Mouse (Mus musculus) stomach, postnatal 0 days (tissue): Measurements from ENCODE around the gene Cyb561d2.

Experiments
- CTCF ChIP-seq: IDR thresholded peaks from 2 replicates; pipeline ENCODE4 v1.5.1; 2016; ENCODE audit warnings: antibody characterized with exemption, low read depth, mild to moderate bottlenecking, moderate library complexity
- EP300 ChIP-seq: optimal IDR thresholded peaks from 2 replicates; pipeline ENCODE3; 2016; ENCODE audit warnings: antibody characterized with exemption

DNA sequence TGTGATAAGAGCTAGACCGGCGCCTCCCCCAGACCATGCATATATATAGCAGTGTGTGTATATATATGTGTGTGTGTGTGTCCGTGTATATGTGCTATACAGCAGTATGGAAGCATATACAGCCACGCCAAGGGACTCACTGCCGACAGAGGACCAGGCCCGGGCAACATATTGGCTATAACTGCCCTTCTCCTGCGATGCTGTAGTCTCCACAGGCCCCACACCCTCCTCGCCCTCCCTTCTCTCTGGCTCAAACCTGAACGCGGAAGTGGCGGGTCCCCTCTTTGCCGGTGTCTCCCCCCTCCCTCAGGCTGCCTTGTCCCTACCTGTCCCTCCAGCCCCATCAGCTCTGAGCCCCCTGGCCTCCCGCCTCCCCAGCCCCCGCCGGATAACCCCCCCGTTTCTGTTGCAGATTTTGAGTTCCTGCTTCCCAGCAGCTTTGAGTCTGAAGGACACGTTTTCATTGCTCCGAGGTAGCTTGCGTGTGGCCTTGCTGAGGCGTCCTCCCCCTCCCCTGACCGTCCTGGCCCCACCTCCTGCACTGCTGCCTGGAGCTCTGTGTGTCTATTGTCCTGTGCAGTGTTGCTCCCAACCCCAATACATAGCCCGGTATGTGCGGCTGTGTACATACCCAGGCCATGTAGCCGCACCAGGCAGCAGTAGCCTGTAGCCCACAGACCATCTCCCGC is 20.1 kb downstream of the Cyb561d2 start:
- TF ChIP-seq CTCF (no peak), EP300 (no peak)
